Mouse (Mus musculus) heart, adult 2 months (tissue): ENCODE measurements around the gene Pak3. TPM values are rescaled to one million over a fixed set of nuclear protein-coding genes. Genes with fewer than 3 reads are reported as not detected.

ENCODE experiments used
- DNase-seq, 2 experiments: peaks; one replicate each; pipeline ENCODE4 v3.0.0; 2021
- H3K27ac ChIP-seq: fragments of 200-600 bp; 2 replicates; pipeline ENCODE4 v1.8.1; 2022
- H3K27me3 ChIP-seq: fragments of 200-500 bp; 2 replicates; pipeline ENCODE4 v1.6.1; 2012; ENCODE audit warnings: mild to moderate bottlenecking, low read length, inconsistent platforms, mixed read lengths; ENCODE audit not compliant: control insufficient read depth, insufficient read depth
- H3K36me3 ChIP-seq: fragments of 200-500 bp; 2 replicates; pipeline ENCODE4 v1.6.1; 2012; ENCODE audit warnings: low read length, inconsistent platforms; ENCODE audit not compliant: control insufficient read depth, insufficient read depth
- H3K4me1 ChIP-seq: fragments of 200-500 bp; 2 replicates; pipeline ENCODE4 v1.6.1; 2011; ENCODE audit warnings: low read length; ENCODE audit not compliant: control insufficient read depth, insufficient read depth
- H3K4me3 ChIP-seq: fragments of 200-600 bp; 2 replicates; pipeline ENCODE4 v1.8.1; 2022
- H3K79me2 ChIP-seq: fragments of 200-500 bp; replicated peaks from 2 replicates; pipeline ENCODE4 v1.6.1; 2012; ENCODE audit warnings: mild to moderate bottlenecking, inconsistent platforms, low read length, moderate library complexity, mixed read lengths; ENCODE audit not compliant: control insufficient read depth, insufficient read depth
- H3K9ac ChIP-seq: fragments of 200-500 bp; 2 replicates; pipeline ENCODE4 v1.6.1; 2012; ENCODE audit warnings: low read depth, mild to moderate bottlenecking, control low read depth, inconsistent platforms, low read length, mixed read lengths
- CTCF ChIP-seq: fragments of 200-600 bp; IDR thresholded peaks from 2 replicates; pipeline ENCODE4 v1.8.1; 2022; ENCODE audit warnings: antibody characterized with exemption, mild to moderate bottlenecking, moderate library complexity
- EP300 ChIP-seq: fragments of 200-500 bp; IDR thresholded peaks from 2 replicates; pipeline ENCODE4 v1.6.1; 2011; ENCODE audit warnings: low read depth, low read length, control low read depth; ENCODE audit not compliant: insufficient read depth
- POLR2A ChIP-seq: fragments of 200-500 bp; IDR thresholded peaks from 2 replicates; pipeline ENCODE4 v1.6.1; 2011; ENCODE audit warnings: mild to moderate bottlenecking, low read depth, low read length, control low read depth; ENCODE audit not compliant: insufficient read depth
- WGBS: fragments of 180-500 bp; shearing (Covaris S2); methylation state at CpG from one replicate; pipeline ENCODE4 v1.1.7; 2018; 5-methylcytosine and 5-hydroxymethylcytosine counted together
- intact Hi-C: fragments of 180-260 bp; cut with DNase I; formaldehyde crosslinking; loops from one replicate; pipeline ENCODE4 v1.15.1; 2025
- microRNA-seq, 2 experiments: library from miRNA; unstranded; fragments of <30 nt; microRNA quantifications; one replicate each; pipeline ENCODE4 v1.2.0; 2021
- polyA plus RNA-seq: library from polyadenylated mRNA; depleted of rRNA; stranded (reverse); fragments of >200 nt; gene quantifications from 2 replicates; pipeline ENCODE4 v1.2.3, GENCODE M21; 2012; rRNA removed
- total RNA-seq, 2 experiments: library from RNA; stranded (reverse); gene quantifications; 2 replicates each; pipeline ENCODE4 v1.2.3; 2021

Gene Pak3
- total and polyA plus RNA-seq, 3 experiments, result 0.06 to 0.23 (median 0.16) TPM

- 74% methylated on average over 3 of the region's 3 CpGs for WGBS
- intact Hi-C loops, result no loop called here
- TF ChIP-seq EP300 (no peak), POLR2A (no peak), CTCF (no peak)
- DNase-seq, result no peak
- no peaks in the 10 kb centered on the region for H3K4me1 ChIP-seq
- H3K79me2 ChIP-seq, result no peaks in the 10 kb centered on the region
- no peak overlapping the region for H3K4me3 ChIP-seq
- no peak overlapping the region for H3K9ac ChIP-seq
- H3K27ac ChIP-seq, result no peak overlapping the region
- H3K36me3 ChIP-seq, result no peaks in the 10 kb centered on the region
- no peaks in the 10 kb centered on the region for H3K27me3 ChIP-seq
Measured at GRCm38 (mm10) chrX:143762556-143762955, 244.2 kb downstream of the Pak3 start.

GRCm38 (mm10) chrX:143815948-143816347 lies 297.6 kb downstream of the Pak3 start:
- Histone ChIP-seq H3K4me3 (no peak overlapping the region), H3K27me3 (no peaks in the 10 kb centered on the region), H3K27ac (no peak overlapping the region), H3K36me3 (no peaks in the 10 kb centered on the region), H3K4me1 (no peaks in the 10 kb centered on the region), H3K79me2 (no peaks in the 10 kb centered on the region), H3K9ac (no peak overlapping the region)
- DNase-seq, result no peak
- TF ChIP-seq POLR2A, result no peak
- no peak for TF ChIP-seq EP300
- no peak for TF ChIP-seq CTCF
- intact Hi-C loops, result no loop called here
- 43% methylated on average over 1 of the region's 1 CpGs for WGBS

- intact Hi-C loops, result no loop called here
- TF ChIP-seq POLR2A (no peak), CTCF (no peak), EP300 (no peak)
- H3K27ac ChIP-seq, result no peak overlapping the region
- H3K79me2 ChIP-seq, result no peaks in the 10 kb centered on the region
- no peak overlapping the region for H3K4me3 ChIP-seq
- H3K36me3 ChIP-seq, result no peaks in the 10 kb centered on the region
- 96% methylated on average over 2 of the region's 2 CpGs for WGBS
- H3K4me1 ChIP-seq, result no peaks in the 10 kb centered on the region
- DNase-seq, result no peak
- H3K9ac ChIP-seq, result no peak overlapping the region
- H3K27me3 ChIP-seq, result no peaks in the 10 kb centered on the region
Measured at GRCm38 (mm10) chrX:143818961-143819360, 300.6 kb downstream of the Pak3 start.

GRCm38 (mm10) chrX:143826521-143826920 lies 308.1 kb downstream of the Pak3 start:
- TF ChIP-seq CTCF (no peak), EP300 (no peak), POLR2A (no peak)
- Histone ChIP-seq H3K79me2 (no peaks in the 10 kb centered on the region), H3K27ac (no peak overlapping the region), H3K9ac (no peak overlapping the region), H3K36me3 (no peaks in the 10 kb centered on the region), H3K27me3 (no peaks in the 10 kb centered on the region), H3K4me3 (no peak overlapping the region), H3K4me1 (no peaks in the 10 kb centered on the region)
- WGBS, result 32% methylated on average over 4 of the region's 4 CpGs
- intact Hi-C loops, result no loop called here
- no peak for DNase-seq

GRCm38 (mm10) chrX:143827212-143827611 lies 308.8 kb downstream of the Pak3 start, which contains the start of gene Capn6:
Gene Capn6, minus strand, starts transcription at chrX:143827414.
- peak in 1 of 2 experiments; percentile 15 for DNase-seq
- Histone ChIP-seq H3K36me3 (no peaks in the 10 kb centered on the region), H3K79me2 (no peaks in the 10 kb centered on the region), H3K27ac (no peak within 1 kb of the TSS), H3K27me3 (no peaks in the 10 kb centered on the region), H3K9ac (no peak within 1 kb of the TSS), H3K4me3 (no peak within 1 kb of the TSS), H3K4me1 (no peaks in the 10 kb centered on the region)
- intact Hi-C loops, result no loop called here
- TF ChIP-seq POLR2A (no peak), EP300 (no peak)
- WGBS, result 13% methylated on average over 4 of the region's 4 CpGs

GRCm38 (mm10) chrX:143846637-143847036 lies 328.2 kb downstream of the Pak3 start:
- 62% methylated on average over 3 of the region's 3 CpGs for WGBS
- Histone ChIP-seq H3K79me2 (no peaks in the 10 kb centered on the region), H3K4me1 (no peaks in the 10 kb centered on the region), H3K27ac (no peak overlapping the region), H3K36me3 (no peaks in the 10 kb centered on the region), H3K4me3 (no peak overlapping the region), H3K27me3 (no peaks in the 10 kb centered on the region), H3K9ac (no peak overlapping the region)
- TF ChIP-seq EP300 (no peak), CTCF (no peak)
- no peak for DNase-seq
- intact Hi-C loops, result no loop called here

Small RNAs within 50 kb of the gene (microRNA-seq; reads per million reads assigned to microRNA genes)
- gene Gm47298, result 0 reads per million in 2 experiments

Other genes starting within 250 kb of the Pak3 start
- 1 to 10 TPM; 1.6 to 2.0 TPM for gene Chrdl1, start 124.3 kb upstream of the Pak3 start, total RNA-seq
- 1.7 and 2.2 TPM in 2 replicates for gene Chrdl1, start 124.3 kb upstream of the Pak3 start, polyA plus RNA-seq